Mouse (Mus musculus) G1E (cell line): ENCODE measurements around the gene Polr3c. TPM values are rescaled to one million over a fixed set of nuclear protein-coding genes. Genes with fewer than 3 reads are reported as not detected.
"Not testable (repeated sequence)": the region's sequence is repeated elsewhere in the genome, so short reads cannot be mapped to it uniquely, and the experiment has no call there.

Experiments used
- ATAC-seq: 2 replicates; pipeline ENCODE4 v1.8.0; 2016; ENCODE audit warnings: mild to moderate bottlenecking; ENCODE audit not compliant: insufficient number of reproducible peaks, poor library complexity, low FRiP score, severe bottlenecking; ENCODE audit errors: extremely low read depth
- DNase-seq: peaks from one replicate; pipeline ENCODE4 v3.0.0; 2012; ENCODE audit warnings: low spot score
- H3K27me3 ChIP-seq: 2 replicates; pipeline ENCODE4 v1.6.1; 2012; ENCODE audit warnings: mild to moderate bottlenecking, low read length, inconsistent platforms; ENCODE audit not compliant: insufficient read depth
- H3K36me3 ChIP-seq: replicated peaks from 2 replicates; pipeline ENCODE3; 2012; ENCODE audit warnings: mild to moderate bottlenecking, inconsistent platforms
- H3K4me1 ChIP-seq: 2 replicates; pipeline ENCODE4 v1.6.1; 2012; ENCODE audit warnings: low read depth, low read length, inconsistent platforms, mixed read lengths; ENCODE audit not compliant: insufficient read depth
- H3K4me3 ChIP-seq: 2 replicates; pipeline ENCODE4 v1.5.1; 2012; ENCODE audit warnings: low read depth, mild to moderate bottlenecking, inconsistent platforms, low read length, moderate library complexity, mixed read lengths
- H3K9me3 ChIP-seq: replicated peaks from 2 replicates; pipeline ENCODE4 v1.6.1; 2012; ENCODE audit warnings: inconsistent platforms
- CTCF ChIP-seq: IDR thresholded peaks from 2 replicates; pipeline ENCODE4 v1.5.1; 2012; ENCODE audit warnings: low read depth, low read length, inconsistent platforms, mixed read lengths
- GATA1 ChIP-seq: IDR thresholded peaks from 2 replicates; pipeline ENCODE4 v1.6.1; 2012; ENCODE audit warnings: borderline replicate concordance, low read length, inconsistent platforms, mixed read lengths
- GATA2 ChIP-seq: IDR thresholded peaks from 2 replicates; pipeline ENCODE4 v1.6.1; 2012; ENCODE audit warnings: low read depth, low read length, inconsistent platforms, borderline replicate concordance
- POLR2AphosphoS5 ChIP-seq: IDR thresholded peaks from 2 replicates; pipeline ENCODE4 v1.6.1; 2012; ENCODE audit warnings: low read depth, low read length, inconsistent platforms; ENCODE audit not compliant: insufficient replicate concordance
- TAL1 ChIP-seq: conservative IDR thresholded peaks from 2 replicates; pipeline ENCODE4 v1.6.1; 2012; ENCODE audit warnings: low read depth, low read length, inconsistent platforms, mixed read lengths
- polyA plus RNA-seq: library from polyadenylated mRNA; stranded (reverse); fragments of >175 nt; gene quantifications from 2 replicates; pipeline ENCODE4 v1.2.3, GENCODE M21; 2012
- total RNA-seq, 2 experiments: library from RNA; stranded (forward) in 1 of 2; stranded (reverse) in 1 of 2; fragments of 200-1000 nt in 1 of 2; fragments of >200 nt in 1 of 2; fragmentation: Nextera tagmentation in 1 of 2; gene quantifications; 2 replicates each; pipeline ENCODE4 v1.2.3; 2014 to 2017

Gene Polr3c
- total and polyA plus RNA-seq, 3 experiments = 8.9 to 79.4 (median 27.9) TPM

- H3K4me3 ChIP-seq = no peak overlapping the region
- TF ChIP-seq GATA1 (no peak), POLR2AphosphoS5 (no peak), CTCF (no peak), TAL1 (no peak), GATA2 (no peak)
- ATAC-seq = no peak
- no peaks in the 10 kb centered on the region for H3K27me3 ChIP-seq
- H3K9me3 ChIP-seq = no peaks in the 10 kb centered on the region; the same call in 1 of the 2 replicates
- peaks cover 33% of the 10 kb centered on the region for H3K36me3 ChIP-seq
- no peak for DNase-seq
- H3K4me1 ChIP-seq = peaks cover 4% of the 10 kb centered on the region
Measured at GRCm38 (mm10) chr3:96755935-96756334, 28.5 kb upstream of the Polr3c start.

DNA sequence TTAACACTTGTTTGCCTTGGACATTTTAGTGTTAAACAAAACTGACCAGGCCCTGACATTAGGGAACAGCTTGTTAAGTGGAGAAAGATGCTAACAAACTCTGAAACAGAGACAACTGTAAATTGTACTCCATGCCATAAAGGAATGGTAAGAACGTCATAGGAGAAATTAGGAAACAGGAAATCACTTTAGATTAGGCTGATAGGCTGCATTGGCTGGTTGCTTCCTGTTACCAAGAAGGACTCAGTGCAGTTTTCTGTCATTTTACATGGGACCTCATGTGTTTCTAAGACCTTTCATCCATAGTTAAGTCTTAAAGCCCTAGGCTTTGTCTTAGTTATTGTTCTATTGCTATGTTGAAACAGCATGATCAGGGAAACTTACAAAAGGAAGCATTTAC is 19.4 kb upstream of the Polr3c start:
- Histone ChIP-seq H3K27me3 (no peaks in the 10 kb centered on the region), H3K36me3 (peaks cover 24% of the 10 kb centered on the region), H3K4me3 (no peak overlapping the region), H3K9me3 (no peaks in the 10 kb centered on the region), H3K4me1 (peaks cover 3% of the 10 kb centered on the region; the same call in 1 of the 2 replicates)
- DNase-seq (no peak), ATAC-seq (no peak; the same call in 1 of the 2 replicates)
- TF ChIP-seq GATA1 = no peak
- TF ChIP-seq TAL1 = no peak
- no peak for TF ChIP-seq GATA2
- no peak for TF ChIP-seq POLR2AphosphoS5
- no peak for TF ChIP-seq CTCF

- ATAC-seq (no peak), DNase-seq (no peak)
- Histone ChIP-seq H3K36me3 (peaks cover 31% of the 10 kb centered on the region), H3K4me3 (no peak overlapping the region), H3K4me1 (peaks cover 6% of the 10 kb centered on the region; the same call in 1 of the 2 replicates), H3K27me3 (no peaks in the 10 kb centered on the region), H3K9me3 (no peaks in the 10 kb centered on the region)
- no peak for TF ChIP-seq GATA2
- no peak for TF ChIP-seq CTCF
- no peak for TF ChIP-seq POLR2AphosphoS5
- no peak for TF ChIP-seq GATA1
- TF ChIP-seq TAL1 = no peak
Measured at GRCm38 (mm10) chr3:96744348-96744747, 16.9 kb upstream of the Polr3c start.

DNA sequence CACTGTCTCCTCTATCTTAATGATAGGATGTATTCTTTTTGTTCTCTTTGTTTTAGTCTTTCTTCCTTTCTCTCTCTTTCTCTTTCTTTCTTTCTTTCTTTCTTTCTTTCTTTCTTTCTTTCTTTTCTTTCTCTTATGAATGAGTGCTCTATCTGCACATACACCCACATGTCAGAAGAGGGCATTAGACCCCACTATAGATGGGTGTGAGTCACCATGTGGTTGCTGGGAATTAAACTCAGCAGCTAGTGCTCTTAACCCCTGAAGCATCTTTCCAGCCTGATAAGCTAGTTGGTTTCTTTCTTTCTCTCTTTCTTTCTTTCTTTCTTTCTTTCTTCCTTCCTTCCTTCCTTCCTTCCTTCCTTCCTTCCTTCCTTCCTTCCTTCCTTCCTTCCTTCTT is 12.9 kb upstream of the Polr3c start:
- not testable (repeated sequence) for DNase-seq, H3K9me3 ChIP-seq, ATAC-seq, H3K27me3 ChIP-seq, H3K4me1 ChIP-seq, H3K4me3 ChIP-seq
- H3K36me3 ChIP-seq = peaks cover 38% of the 10 kb centered on the region

GRCm38 (mm10) chr3:96737995-96738394 is 10.6 kb upstream of the Polr3c start:
- no peak for TF ChIP-seq TAL1
- TF ChIP-seq CTCF = no peak
- TF ChIP-seq GATA2 = no peak
- no peak for TF ChIP-seq POLR2AphosphoS5
- TF ChIP-seq GATA1 = no peak
- DNase-seq = no peak
- ATAC-seq = no peak
- Histone ChIP-seq H3K36me3 (peaks cover 29% of the 10 kb centered on the region), H3K9me3 (no peaks in the 10 kb centered on the region), H3K27me3 (no peaks in the 10 kb centered on the region), H3K4me3 (no peak overlapping the region), H3K4me1 (peaks cover 15% of the 10 kb centered on the region)

GRCm38 (mm10) chr3:96737013-96737740 is 9.7 kb upstream of the Polr3c start:
- H3K36me3 ChIP-seq = peaks cover 32% of the 10 kb centered on the region
- H3K4me1 ChIP-seq = peaks cover 15% of the 10 kb centered on the region
- H3K4me3 ChIP-seq = no peak overlapping the region
- no peaks in the 10 kb centered on the region for H3K27me3 ChIP-seq
- ATAC-seq (no peak), DNase-seq (no peak)
- no peak for TF ChIP-seq TAL1
- no peak for TF ChIP-seq CTCF
- no peak for TF ChIP-seq GATA2
- no peak for TF ChIP-seq POLR2AphosphoS5
- no peak for TF ChIP-seq GATA1
- no peaks in the 10 kb centered on the region for H3K9me3 ChIP-seq

- H3K9me3 ChIP-seq = no peaks in the 10 kb centered on the region
- ATAC-seq = no peak
- no peak for DNase-seq
- peaks cover 16% of the 10 kb centered on the region for H3K4me1 ChIP-seq
- H3K27me3 ChIP-seq = no peaks in the 10 kb centered on the region
- TF ChIP-seq GATA1 = no peak
- H3K36me3 ChIP-seq = peaks cover 34% of the 10 kb centered on the region
- no peak overlapping the region for H3K4me3 ChIP-seq
Measured at GRCm38 (mm10) chr3:96735200-96735599, 7.8 kb upstream of the Polr3c start.
